Mouse (Mus musculus): ENCODE results near the gene Art3.

Art3 gene

DNA sequence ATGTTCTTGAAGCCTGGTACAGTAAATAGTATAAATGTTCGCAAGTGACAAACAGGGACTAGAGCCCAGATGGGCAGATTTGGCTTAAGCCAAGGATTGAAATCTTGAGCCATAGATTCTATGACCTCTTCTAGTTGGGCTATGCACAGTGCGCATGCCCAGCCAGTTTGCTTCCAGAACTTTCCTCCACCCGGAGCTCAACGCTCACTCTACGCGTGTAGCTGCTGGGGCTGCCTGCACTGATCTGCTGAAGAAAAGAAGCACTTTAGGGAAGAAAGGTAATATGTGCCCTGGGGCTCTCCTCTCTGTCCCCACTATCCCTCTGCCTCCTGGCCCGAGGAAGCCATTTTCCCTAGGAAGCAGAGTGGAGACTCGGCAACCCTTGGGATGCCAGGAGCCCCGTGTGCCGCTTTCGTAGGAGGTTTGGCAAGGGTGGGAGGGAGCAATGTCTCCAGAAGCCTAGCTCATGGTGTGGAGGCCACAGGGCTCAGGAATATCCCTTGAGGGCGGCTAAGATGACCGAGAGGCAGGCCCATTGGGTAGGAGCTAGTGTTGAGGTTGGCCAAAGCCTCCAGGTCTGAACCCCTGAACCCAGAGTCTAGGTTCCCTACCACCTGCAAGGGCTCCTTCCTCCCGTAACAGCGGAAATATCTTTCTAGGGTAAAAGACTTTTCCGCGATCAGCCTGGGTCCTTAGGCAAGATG, at the start of gene Art3:
Gene Art3, plus strand, starts transcription at position 193 of the 704 bp plus-strand sequence.
- DNase-seq (ENCODE audit: low spot score in 2 of 2) = no peak

DNA sequence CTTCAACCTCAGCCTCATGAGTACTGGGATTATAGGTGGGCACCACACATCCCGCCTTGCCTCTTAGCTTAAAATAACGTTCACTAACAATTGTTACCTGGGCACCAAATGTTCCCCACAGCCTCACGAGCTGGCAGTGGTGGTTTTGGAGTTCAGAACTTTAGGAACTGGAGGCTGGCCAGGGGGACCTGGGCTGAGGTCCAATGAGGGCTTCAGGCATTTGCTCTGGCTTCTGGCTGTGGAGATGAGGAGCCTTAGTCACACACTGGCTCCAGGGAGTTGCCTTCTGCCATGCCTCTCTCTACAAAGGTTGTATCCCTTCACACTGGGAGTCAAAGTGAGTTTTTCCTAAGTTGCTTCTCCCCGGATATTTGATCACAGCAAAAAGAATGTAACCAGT, 49.1 kb upstream of the Art3 start:
- DNase-seq (ENCODE audit: low spot score in 2 of 2) = no peak

DNA sequence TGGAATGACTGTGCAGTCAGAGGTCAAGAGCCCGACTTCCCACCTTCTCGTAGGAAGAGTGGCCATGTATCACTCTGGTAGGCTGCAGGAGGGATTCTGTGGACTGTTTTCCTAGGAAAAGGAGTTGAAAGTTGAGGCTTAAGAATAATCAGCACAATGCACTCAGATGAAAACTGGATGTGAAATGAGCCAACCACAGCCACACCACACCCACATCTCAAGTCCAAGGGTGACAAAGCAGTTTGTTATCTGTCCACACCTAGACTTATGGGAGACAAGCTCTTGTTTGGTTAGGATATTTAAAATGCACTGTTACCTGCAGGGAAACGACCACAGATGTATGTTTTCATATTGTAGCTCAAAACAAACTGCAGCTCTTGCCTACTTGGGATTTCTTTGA, 48.5 kb upstream of the Art3 start:
- DNase-seq (ENCODE audit: low spot score in 2 of 2) = no peak

DNA sequence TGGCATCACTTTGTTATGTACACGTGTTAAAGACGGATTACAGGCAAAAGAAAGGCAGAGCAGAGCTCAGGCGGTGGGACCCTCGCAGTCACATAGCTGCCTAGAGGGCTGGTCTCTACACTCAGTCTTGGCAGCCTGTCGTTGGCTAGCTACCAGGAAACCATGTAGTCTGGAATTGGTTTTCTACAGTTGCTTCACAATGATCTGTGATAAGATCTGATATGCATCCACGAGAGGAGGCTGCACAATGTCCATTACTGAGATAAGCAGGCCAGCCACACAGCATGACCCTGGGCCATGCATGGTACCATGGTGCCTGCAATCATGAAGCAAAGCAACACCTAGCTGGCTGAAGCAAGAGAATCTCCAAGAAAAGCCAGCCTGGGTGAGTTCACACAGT, 43.8 kb upstream of the Art3 start:
- DNase-seq (ENCODE audit: low spot score in 2 of 2) = no peak

DNA sequence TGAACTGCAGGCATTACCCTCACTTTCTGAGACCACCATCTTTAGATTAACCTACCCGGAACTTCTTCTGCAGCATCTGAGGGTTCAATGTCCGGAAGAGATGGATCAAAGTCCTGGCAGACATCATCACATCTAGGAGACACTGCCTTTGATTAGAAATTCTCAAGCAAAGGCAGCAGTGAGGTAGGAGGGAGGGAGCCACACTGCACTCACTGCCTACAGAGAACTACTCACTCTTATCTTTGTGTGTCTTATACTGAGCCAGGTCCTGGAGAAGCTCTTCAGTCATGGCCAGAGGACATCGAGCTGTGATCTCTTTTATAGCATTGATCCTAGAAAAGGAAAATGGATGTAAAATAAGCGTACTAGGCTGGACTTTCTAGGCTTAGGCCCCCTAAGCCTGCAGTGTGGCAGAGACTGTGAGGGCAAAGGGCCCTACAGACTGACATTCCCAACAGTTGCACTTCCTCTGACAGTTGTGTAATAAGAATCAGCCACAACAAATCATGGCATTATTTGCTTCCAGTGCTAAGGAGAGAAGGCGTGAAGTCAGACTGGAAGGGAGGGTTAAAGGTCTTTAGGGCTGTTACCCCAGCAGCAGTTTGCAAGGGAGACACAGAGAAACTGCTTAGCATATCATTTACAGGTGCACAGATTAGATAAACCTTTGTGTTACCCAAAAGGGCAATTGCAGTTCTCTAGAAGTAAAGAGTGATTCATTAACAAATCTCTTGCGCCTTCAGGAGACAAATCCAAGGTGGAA, 39.8 kb upstream of the Art3 start:
- no peak for DNase-seq (ENCODE audit: low spot score in 2 of 2)

DNA sequence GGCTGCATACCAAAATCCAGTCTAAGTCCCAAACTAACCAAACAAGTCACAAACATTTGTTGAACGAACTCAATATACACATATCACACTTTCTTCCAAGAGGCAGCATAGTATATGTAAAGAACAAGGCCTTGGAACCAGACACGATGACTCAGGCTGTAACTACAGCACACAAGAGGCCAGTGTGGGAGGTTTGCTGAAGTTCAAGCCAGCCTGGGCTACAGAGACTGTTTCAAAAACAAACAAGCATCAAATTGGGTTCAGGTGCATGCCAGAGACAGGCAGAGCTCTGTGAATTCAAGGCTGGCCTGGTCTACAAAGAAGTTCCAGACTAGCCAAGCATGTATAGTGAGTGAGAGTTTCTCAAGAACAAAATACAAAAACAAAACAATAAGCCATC, 37.1 kb upstream of the Art3 start:
- no peak for DNase-seq (ENCODE audit: low spot score in 2 of 2)

DNA sequence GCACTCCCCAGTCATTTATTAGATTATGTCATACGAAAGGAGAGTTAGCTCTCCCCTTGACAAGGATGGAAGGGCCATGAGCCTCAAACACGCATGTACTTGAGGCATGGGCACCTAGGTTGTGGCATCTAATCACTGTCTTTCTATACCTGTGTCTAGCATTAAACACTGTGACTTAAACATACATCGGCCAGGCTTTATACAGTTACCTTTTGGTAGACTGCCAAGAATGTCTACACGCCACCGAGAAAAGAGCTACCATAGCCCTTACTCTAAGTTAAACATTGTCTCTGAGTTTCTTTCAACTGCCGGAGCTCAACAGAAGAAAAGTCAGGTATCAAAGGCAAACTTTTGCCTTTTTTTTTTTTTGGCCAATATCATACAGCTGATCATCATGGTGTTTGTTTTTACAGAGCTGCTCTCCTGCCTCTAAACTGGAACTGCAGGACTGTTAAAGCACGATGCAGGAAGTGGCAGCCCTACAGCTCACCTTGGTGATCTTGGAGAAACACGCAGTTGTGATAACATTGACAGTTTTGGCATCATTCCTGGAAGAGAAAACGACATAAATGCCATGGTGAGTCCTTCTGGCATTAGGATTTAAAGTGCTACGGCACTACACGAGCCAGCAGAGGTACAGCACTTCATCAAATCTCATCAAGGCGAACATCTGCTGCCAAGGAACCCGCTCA, 29.3 kb upstream of the Art3 start:
- DNase-seq (ENCODE audit: low spot score in 2 of 2) = no peak

DNA sequence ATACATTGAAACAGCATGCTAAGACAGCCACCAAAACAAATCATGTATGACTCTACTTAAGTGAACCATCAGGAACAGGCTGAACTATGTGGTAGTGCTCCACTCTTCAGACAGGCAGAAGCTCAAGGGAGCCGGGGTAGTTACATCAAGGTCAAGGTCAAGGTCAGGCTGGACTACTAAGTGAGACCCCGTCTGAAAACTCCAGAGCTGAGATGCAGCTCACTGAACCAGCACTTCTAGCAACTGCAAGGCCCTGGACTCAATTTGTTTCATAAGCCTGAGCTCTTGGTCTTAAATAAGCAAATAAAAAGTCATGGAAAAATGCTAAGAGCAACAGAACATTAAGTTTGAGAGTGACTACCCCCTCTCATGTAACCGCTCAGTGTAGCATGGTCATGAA, 27.3 kb upstream of the Art3 start:
- no peak for DNase-seq (ENCODE audit: low spot score in 2 of 2)

DNA sequence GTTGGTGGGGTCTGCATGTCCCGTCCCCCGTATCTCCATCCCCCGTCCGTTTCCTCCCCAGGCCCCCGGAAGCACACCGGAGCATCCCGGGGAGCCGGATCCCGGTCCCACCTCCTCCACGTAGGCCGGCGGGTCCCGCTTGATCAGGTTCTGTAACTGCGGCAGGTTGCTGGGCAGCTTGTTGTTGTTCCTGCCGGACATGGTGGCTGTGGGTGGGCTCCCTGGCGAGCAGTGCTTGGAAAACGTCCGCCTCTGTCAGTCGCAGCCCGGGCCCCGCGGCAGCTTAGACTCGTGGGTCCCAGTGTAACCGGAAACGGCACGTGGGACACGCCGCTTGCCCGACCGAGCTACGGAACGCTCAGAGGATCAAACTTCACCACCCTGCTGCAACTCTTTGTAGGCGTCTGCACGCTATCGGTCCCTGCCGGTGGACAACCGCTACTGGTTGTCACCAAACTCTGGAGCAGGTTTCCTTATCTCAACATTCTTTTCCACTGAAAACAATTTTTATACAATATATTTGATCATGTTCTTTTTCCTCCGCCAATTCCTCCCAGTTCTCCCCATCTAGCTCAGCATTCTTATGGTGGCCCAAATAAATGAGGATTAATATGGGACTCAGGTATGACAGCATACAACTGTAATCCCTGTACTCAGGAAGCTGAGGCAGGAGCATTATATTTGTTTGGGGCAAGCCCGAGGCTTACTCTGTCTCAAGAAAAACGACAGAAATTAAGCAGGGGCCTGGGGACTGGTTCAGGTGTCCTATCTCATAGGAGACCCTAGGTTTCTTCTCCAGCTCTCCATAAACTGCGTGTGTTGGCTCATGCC, 21.7 kb upstream of the Art3 start, which contains the start of gene Sdad1:
Gene Sdad1, minus strand, starts transcription at position 799 of the 831 bp plus-strand sequence.
- DNase-seq (ENCODE audit: low spot score in 2 of 2) = peak; percentile 72 to 92

DNA sequence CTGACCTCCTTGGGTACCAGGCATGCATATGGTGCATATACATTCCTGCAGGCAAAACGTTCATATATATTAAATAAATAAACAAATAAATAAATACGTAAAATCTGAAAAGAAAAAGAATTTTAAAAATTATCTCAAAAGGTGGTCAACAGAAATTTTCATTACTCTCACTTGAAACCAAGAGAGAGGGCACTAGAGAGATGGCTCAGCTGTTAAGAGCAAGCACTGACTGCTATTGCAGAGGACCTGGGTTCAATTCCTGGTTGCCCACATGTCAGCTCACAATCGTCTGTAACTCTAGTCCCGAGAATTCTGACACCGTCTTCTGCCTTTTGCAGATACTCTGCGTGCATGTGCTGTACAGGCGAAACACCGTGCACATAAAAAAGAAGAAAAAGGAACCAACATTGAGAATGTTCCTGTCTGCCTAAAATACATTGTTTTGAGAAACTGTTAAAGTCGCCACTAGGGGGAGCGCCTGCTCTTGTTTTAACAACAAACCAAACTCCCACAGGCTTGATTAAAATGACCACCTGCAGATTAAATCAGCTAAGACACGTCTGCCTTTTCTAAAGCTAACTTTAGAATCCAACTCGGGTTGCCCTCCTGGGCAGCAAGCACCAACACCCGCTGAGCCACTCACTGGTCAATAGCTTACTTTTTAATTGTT, 19.4 kb upstream of the Art3 start:
- peak; percentile 67 to 92 for DNase-seq (ENCODE audit: low spot score in 2 of 2)

DNA sequence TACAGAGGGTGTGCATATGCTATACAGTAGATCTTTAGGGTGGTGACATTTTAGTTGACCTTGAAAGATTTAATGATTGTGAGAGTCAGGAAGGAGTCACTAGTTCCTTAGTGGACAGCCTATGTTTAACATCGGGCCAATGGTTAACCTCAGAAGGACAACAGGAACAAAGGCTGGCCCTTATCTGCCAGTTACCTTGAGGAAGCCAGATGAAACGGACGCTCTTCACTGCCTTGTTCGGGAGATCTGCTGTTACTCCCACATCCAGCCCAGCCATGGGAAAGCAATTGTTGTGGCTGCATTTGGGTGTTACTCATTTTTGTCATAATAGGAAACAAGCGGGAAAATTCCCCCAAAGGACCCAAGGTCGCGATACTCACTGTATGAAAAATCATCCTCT, 17.9 kb upstream of the Art3 start:
- no peak for DNase-seq (ENCODE audit: low spot score in 2 of 2)

DNA sequence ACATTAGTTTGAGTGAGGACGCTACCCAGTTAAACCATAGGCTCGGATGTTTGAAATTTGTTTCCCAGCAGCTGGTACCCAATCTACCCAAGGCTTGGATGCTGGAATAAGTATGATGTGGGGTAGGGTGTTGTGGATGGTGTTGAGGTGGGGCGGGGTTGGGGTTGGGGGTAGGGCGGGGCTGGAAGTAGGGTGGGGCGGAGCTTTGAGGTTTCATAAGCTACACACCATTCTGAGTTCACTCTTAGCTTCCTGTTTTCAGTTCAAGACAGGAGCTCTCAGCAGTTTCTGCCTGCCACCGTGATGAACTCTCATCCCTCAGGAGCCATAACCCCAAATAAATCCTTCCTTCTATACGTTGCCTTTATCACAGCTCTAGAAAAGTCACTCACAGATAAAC, 13.5 kb upstream of the Art3 start:
- peak in 1 of 2 experiments; percentile 26 for DNase-seq (ENCODE audit: low spot score in 2 of 2)

DNA sequence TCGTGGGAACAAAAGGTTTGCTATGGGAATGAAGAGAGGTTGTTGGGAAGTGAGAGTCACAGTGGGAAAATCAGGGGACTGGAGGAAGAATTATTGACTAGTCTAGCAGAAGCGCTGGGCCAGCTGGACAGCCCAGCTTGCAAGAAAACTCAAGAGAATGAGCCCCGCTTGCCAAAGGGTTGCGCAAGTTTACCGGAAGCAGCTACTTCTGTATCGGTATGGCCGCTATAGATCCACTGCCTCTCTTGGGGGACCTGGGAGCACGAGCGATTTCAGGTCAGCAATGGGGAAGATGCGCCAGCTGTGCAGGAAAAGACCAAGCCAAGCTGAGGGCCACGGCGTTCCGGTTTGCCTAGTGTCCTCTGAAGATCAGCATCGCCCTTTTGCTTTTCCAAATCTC, 13.0 kb upstream of the Art3 start:
- DNase-seq (ENCODE audit: low spot score in 2 of 2) = peak in 1 of 2 experiments; percentile 27

DNA sequence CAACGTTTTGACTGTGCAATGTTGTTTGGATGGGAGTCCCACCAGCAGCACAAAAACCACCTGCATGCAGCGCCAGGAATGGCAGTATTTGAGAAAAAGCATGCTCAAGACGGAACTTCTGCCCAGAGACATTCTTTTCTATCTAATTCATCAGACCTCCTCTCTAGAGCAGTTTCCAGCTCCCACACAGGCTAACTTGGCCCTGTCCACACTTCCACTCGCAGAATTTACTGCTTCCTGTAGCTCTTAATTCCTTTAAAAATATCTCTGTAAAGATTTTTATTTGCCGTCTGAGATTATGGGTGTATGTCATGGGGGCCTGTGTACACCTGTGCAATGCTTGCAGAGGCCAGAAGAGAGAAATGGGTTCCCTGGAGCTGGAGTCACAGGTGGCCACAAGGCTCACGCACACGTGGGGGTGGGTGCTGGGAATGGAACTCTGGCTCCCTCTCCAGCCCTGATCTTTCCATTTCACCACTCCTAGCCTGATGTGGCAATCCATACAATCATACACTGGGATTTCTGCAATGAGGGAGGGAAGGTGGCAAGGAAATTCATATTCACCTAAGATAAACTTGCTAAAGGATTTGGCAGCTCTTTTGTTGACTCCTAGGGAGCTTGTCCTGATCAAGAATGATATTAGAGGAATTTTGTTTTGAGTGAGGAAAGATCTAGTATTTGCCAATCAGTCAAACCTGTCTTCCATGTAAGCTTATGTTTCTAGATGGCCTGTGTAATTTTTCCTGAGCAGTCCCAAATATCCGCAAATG, 9.8 kb upstream of the Art3 start:
- DNase-seq (ENCODE audit: low spot score in 2 of 2) = no peak

DNA sequence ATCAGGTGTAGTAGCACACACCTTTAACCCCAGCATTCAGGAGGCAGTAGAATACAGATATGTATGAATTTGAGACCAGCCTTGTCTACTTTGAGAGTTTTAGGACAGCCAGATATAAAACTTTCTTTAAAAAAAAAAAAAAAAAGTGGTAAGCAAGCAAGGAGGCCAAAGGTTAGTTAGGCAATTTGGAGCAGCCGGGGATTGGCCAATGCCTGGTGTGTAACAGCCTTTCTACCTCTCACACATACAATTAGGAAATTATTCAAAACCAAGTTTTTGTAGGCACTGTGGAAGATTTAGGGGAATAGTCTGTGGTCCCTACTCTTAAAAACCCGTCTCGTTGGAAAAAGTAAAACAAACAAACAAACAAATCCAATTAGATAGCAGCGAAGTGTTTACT, 9.0 kb upstream of the Art3 start:
- no peak for DNase-seq (ENCODE audit: low spot score in 2 of 2)

DNA sequence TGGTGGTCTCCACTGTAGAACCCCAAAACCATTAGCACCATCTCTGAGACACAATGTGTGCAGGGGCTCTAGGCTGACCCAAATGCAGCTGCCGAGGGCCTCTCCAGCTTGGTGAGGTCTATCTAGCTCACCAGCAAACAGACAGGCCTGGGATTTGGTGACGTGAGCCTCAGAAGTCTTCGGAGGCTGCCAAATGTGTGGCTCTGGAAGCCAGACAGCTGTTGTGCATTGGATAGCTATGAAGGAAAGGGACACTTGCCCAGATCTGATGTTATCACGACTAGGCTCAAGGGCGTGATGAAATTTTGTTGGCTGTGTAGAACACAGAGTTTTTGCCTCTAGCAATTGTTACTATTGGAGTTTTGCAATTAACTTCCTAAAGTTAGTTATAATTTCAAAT, 8.4 kb upstream of the Art3 start:
- DNase-seq (ENCODE audit: low spot score in 2 of 2) = no peak

DNA sequence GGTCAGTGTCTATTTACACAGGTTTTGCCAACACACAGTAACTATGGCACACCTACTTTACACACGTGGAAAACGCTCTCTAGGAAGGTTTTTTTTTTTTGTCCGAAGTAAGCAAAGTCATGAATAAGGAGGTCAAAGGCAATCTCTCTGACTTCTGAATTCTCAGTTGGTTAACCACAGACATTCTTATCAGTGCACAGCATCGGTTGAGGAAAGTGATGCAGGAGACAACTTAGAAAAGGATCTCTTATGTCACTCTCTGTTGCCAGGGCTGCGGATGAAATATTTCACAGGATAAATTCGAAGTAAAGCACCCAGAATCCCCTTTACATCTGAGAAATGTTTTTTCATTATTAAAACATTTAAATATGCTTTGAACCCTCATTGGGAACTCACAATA, 4.3 kb upstream of the Art3 start:
- no peak for DNase-seq (ENCODE audit: low spot score in 2 of 2)

DNA sequence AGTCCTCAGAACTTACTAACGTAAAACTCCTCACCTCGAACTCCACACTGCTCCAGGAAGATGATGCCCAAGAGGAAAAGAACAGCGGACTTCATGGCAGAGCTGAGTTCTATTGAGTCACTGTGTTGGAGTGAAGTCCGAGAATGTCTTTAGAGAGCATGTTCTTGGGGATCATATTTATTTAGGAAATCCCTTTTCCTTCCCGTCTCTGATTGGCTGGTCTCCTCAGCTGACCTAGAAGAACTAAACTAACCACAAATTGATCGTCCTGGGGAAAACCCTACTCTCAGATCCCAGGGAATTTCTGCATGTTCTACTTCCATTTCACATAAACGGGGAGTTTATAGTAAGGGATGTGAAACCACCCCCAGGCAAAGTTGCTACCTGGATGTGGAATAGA, 3.7 kb upstream of the Art3 start, which contains the start of gene Cxcl9:
Gene Cxcl9, minus strand, starts transcription at position 151 of the 400 bp plus-strand sequence.
- no peak for DNase-seq (ENCODE audit: low spot score in 2 of 2)

DNA sequence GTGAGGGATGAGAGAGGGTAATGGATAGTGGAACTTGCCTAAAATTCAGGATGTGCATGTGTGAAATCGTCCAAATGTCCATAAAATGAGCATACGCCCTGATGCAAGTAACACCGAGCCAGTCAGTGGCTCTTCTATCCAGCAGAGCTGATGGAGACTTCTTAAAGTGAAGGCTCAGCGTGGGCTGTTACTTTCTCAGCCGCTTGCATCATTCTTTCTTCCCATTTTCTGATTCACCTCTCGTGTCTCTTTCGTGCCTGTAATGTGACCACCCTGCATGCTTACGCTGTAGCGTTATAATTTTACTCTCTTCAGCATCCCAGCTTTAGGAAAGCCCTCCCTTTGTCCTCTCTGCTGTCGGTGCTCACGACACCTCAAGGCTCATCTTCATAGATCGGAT, 505 bp upstream of the Art3 start:
- DNase-seq (ENCODE audit: low spot score in 2 of 2) = no peak

DNA sequence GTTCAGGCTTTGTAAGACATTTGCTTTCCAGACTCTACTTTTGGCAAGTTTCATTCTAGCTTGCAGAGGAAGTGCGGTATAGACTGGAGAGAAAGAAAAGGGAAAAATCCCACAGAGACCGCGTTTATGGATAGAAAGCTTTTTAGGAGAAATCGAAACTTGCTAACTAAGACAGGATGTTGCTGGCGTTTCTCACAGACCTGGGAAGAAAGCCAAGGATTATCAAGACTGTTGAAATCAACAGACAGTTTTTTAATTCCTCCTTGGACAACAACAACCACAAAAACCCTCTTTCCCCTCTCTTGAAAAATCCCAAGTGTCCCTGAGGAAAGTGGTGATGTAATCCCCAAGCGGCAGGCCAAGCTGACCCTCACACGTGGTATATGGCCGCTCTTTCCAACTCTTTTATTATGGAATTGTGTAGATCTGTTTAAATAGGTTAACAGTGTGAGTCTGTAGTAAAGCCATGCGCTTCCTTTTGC, 773 bp downstream of the Art3 start:
- no peak for DNase-seq (ENCODE audit: low spot score in 2 of 2)

Measured in spleen, postnatal 10 days (tissue).